Mouse (Mus musculus) neutrophil, adult 65 days (primary cell): ENCODE data around the gene Il3. TPM values are rescaled to one million over a fixed set of nuclear protein-coding genes. Genes with fewer than 3 reads are reported as not detected.

Experiments used
- total RNA-seq: library from RNA; stranded (reverse); gene quantifications from 2 replicates; pipeline ENCODE4 v1.2.4, GENCODE M21; 2023

Gene Il3
- not detected in 2 replicates for total RNA-seq

GRCm38 (mm10) chr11:54267177-54267576, at the start of gene Il3:
Gene Il3 (minus strand): TSS chr11:54267277.

GRCm38 (mm10) chr11:54303728-54304470, 36.8 kb upstream of the Il3 start, which contains the start of gene Acsl6:
Gene Acsl6 (plus strand): TSS chr11:54303798.

GRCm38 (mm10) chr11:54248940-54249717, 17.9 kb downstream of the Il3 start, which contains the start of gene Csf2:
Gene Csf2 (minus strand): TSS chr11:54249667.

Other genes starting within 250 kb of the Il3 start
- 16.3 and 24.7 TPM in 2 replicates for gene Slc22a4, start 239.2 kb downstream of the Il3 start, total RNA-seq
- 0.66 and 1.5 TPM in 2 replicates for gene Pdlim4, start 198.3 kb downstream of the Il3 start, total RNA-seq
- 0.54 TPM in 1 of 2 replicates, not detected in the other for gene P4ha2, start 167.2 kb downstream of the Il3 start, total RNA-seq
- gene Csf2, start 17.6 kb downstream of the Il3 start, total RNA-seq = not detected in 2 replicates
- 0.41 TPM in 1 of 2 replicates, not detected in the other for gene Acsl6, start 36.5 kb upstream of the Il3 start, total RNA-seq
- gene Meikin, start 103.4 kb upstream of the Il3 start, total RNA-seq = not detected in 2 replicates
- gene Fnip1, start 170.9 kb upstream of the Il3 start, total RNA-seq = 53.3 and 80.3 TPM in 2 replicates